Mouse (Mus musculus) lung, postnatal 36 days (tissue): Measurements from ENCODE around the gene Kif1c.

Experiments
- DNase-seq: peaks from one replicate; pipeline ENCODE4 v3.0.0; 2022; ENCODE audit warnings: mixed read lengths

The Kif1c gene

GRCm38 (mm10) chr11:70667271-70668150, 32.8 kb upstream of the Kif1c start:
- DNase-seq: peak; percentile 50

GRCm38 (mm10) chr11:70668335-70668770, 32.0 kb upstream of the Kif1c start:
- no peak for DNase-seq

GRCm38 (mm10) chr11:70668771-70669505, 31.4 kb upstream of the Kif1c start, which contains the start of gene Spag7:
Gene Spag7 (minus strand): TSS chr11:70669416.
- DNase-seq: peak; percentile 100

- peak; percentile 89 for DNase-seq
Observed at GRCm38 (mm10) chr11:70669582-70670345, 30.6 kb upstream of the Kif1c start.

GRCm38 (mm10) chr11:70670483-70670882, 29.9 kb upstream of the Kif1c start:
- no peak for DNase-seq

GRCm38 (mm10) chr11:70671333-70672047, 28.9 kb upstream of the Kif1c start:
- no peak for DNase-seq

GRCm38 (mm10) chr11:70674014-70674413, 26.3 kb upstream of the Kif1c start:
- no peak for DNase-seq

- no peak for DNase-seq
Observed at GRCm38 (mm10) chr11:70674501-70674900, 25.8 kb upstream of the Kif1c start.

- no peak for DNase-seq
Observed at GRCm38 (mm10) chr11:70678092-70678491, 22.3 kb upstream of the Kif1c start.

GRCm38 (mm10) chr11:70678576-70678975, 21.8 kb upstream of the Kif1c start:
- DNase-seq: no peak

- no peak for DNase-seq
Observed at GRCm38 (mm10) chr11:70679361-70679760, 21.0 kb upstream of the Kif1c start.

- DNase-seq: peak; percentile 59
Observed at GRCm38 (mm10) chr11:70679894-70680293, 20.5 kb upstream of the Kif1c start.

GRCm38 (mm10) chr11:70681170-70681569, 19.2 kb upstream of the Kif1c start:
- no peak for DNase-seq

GRCm38 (mm10) chr11:70681897-70682581, 18.3 kb upstream of the Kif1c start:
- peak; percentile 54 for DNase-seq

GRCm38 (mm10) chr11:70683640-70684039, 16.7 kb upstream of the Kif1c start:
- DNase-seq: no peak

- DNase-seq: peak; percentile 25
Observed at GRCm38 (mm10) chr11:70686901-70687566, 13.3 kb upstream of the Kif1c start.

- peak; percentile 92 for DNase-seq
Observed at GRCm38 (mm10) chr11:70687601-70688199, 12.6 kb upstream of the Kif1c start, which contains the start of gene Camta2. Gene Camta2 (minus strand): TSS chr11:70688105.

- DNase-seq: no peak
Observed at GRCm38 (mm10) chr11:70688372-70688771, 12.0 kb upstream of the Kif1c start.

GRCm38 (mm10) chr11:70689578-70689977, 10.8 kb upstream of the Kif1c start:
- no peak for DNase-seq

- DNase-seq: no peak
Observed at GRCm38 (mm10) chr11:70693504-70693903, 6.8 kb upstream of the Kif1c start.

GRCm38 (mm10) chr11:70697376-70697775, 3.0 kb upstream of the Kif1c start:
- DNase-seq: peak; percentile 37
